Mouse (Mus musculus) CD4-positive, CD25-positive, alpha-beta regulatory T cell, adult 2 months (primary cell): ENCODE measurements around the gene Plcb3.
A peak's percentile ranks its signal among the peaks of the same experiment; 100 is the strongest.
"Not testable (repeated sequence)": the region's sequence is repeated elsewhere in the genome, so short reads cannot be mapped to it uniquely, and the experiment has no call there.

Experiments
- DNase-seq: peaks from one replicate; pipeline ENCODE4 v3.0.0-alpha.2; 2012; ENCODE audit warnings: low read depth, low spot score

The Plcb3 gene

GRCm38 (mm10) chr19:6991166-6991565 lies 14.9 kb upstream of the Plcb3 start:
- not testable (repeated sequence) for DNase-seq

DNA sequence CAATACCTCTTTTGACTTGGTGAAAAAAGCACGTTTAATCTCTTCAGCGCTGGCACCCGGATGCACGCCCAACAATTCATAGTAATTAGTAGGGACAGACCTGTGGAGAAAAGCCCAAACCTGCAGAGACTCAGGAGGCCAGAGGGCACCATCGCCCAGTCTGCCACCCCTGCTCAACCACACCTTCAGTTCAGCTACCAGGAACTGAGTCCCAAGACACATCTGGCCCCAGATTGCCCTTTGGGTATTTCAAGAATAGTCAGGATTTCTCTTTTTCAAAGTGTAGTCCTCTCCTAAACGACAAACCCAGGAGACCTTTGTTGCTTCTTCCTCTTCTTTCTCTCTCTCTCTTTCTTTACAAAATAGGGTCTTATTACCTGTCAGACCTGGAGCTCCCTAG lies 14.4 kb upstream of the Plcb3 start:
- no peak for DNase-seq

- DNase-seq, result no peak
These were observed 13.0 kb upstream of the Plcb3 start for GRCm38 (mm10) chr19:6989251-6989650.

DNA sequence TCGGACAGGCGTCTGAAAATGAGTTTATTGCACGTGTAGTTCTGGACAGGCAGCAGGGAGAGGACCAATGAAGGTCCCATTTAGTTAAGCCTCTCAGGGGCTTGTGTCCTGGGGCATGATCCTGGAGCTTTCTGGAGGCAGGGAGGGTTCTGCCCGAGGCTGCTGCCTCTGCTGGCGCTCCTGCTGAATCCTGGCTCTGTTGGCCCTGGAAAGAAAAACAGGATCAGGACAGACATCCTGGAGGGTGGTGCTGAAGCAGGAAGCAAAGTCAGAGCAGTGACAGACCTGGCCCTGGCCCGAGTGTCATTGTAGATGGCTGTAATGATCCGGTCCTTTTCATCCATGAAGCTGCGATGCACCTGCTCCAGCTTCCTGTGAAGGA lies 11.6 kb upstream of the Plcb3 start:
- DNase-seq, result no peak

DNA sequence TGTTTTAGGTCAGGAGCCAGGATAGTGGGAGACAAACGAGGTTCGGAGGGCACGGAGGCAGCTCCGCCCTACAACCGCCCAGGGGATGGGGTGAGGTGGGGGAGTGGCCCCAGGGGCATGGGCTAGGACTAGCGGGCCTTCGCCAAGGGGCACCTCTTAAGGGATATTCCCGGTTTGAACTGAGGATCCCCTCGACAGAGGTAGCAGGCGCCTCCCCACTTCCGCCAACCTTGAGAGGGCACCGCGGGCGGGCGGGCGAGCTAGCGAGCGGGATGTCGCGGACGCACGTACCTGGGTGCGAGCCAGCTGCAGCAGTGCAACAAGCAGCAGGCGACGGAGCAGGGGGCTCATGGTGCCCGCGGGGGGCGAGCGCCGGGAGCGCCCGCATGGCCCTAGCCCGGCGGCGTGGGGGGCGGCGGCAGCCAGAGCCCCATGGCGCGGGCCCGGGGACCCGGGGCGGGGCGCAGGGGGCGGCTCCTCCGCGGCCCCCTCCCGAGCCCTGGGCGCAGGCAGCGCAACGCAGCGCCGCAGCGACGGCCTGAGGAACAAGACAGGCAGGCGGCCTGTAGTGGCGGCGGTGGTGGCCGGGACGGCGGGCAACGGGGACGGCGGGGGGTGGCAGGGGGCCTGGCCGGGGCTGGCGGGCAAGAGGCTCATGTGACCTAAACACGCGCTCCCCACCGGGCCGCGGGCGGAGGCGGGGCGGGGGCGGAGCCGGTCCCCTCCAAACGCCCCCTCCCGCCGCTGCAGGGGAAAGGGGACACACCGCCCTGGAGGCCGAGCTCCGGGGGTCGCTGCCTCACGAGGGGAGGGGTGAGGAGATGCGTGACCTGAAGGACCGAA lies 11.0 kb upstream of the Plcb3 start, which contains the start of gene Vegfb:
Gene Vegfb (minus strand): TSS at position 591 of the 843 bp plus-strand sequence.
- DNase-seq, result peak; percentile 65

DNA sequence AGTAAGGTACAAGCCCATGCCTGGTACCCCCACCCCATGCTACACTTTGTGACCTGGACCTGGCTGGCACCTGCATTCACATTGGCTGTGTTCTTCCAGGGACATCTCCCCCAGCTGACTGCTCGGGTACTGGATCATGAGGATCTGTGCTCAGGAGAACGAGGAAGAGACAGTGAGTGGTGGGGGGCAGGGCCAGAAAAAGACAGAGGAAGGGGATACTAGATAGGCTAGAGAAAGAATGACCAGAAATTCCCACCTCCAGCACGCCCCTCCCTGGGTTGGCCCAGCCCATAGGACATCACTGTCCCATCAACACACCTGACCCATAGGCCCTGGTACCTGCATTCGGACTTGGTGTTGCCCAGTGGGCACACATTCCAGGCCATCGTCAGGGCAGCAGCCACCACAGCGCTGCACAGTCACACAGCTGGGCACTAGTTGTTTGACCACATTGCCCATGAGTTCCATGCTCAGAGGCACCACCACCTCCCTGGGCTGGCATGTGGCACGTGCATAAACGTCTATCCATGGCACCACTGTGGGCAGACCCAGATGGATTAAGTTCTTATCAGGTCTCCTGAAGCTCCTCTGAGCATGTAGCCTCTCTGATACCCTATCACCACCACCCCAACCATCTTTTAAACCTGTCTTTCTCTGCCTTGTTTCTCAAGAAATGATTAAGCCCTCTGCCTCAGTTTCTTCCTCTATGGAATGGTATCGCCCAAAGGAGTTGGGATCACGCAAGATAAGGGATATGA lies 9.9 kb upstream of the Plcb3 start:
- no peak for DNase-seq

DNA sequence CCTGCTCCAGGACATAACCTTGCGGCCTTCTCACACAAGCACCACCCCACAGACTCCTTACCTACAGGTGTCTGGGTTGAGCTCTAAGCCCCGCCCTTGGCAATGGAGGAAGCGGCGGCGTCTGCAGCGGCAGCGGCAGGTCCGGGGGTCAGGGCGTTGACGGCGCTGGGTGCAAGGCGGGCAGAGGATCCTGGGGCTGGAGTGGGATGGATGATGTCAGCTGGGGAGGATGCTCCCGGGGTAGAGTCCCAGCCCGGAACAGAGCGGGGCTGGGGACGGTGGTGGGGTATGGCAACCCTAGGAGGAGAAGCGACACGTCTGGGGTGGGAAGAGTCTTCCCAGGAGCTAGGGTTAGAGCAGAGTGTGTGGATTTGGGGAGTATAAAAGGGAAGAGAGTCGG lies 9.0 kb upstream of the Plcb3 start:
- DNase-seq, result no peak

- DNase-seq, result no peak
These were observed 7.4 kb upstream of the Plcb3 start for GRCm38 (mm10) chr19:6983621-6984020.

- no peak for DNase-seq
These were observed 5.2 kb upstream of the Plcb3 start for GRCm38 (mm10) chr19:6981465-6981864.

DNA sequence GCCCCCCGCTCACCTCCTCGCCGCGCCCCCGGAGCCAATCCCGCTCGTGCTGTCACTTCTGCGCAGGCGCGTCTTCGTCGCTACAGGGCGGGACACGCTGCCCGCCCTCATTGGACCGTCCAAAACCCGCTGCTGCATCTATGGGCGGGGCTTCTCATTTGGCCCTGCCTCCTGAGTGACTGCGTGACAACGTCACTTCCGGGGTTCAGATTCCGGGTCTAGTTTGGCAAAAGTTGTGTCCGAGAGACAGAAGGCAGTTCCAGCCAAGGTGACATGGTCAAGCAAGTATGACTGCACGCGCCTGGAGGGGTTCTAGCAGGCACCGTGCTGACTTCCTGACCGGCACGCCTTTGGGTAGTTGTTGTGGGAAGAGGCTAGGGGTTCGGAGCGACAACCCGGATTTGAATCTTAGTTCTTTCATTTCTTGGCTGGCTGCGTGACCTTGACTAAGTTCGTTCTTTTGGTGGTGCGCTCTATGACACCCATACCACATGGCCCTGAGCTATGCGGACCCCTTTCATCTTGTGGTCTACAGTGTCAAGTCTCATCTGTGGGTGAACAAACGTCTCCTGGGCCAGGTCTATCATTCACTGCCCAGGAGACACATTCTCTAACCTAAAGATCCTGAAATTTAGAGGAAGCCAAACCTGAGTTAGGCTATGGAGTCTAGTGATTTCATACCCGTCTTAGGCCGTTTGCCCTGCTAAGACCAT lies 4.3 kb upstream of the Plcb3 start, which contains the start of gene Fkbp2:
Gene Fkbp2 (minus strand): TSS at position 121 of the 713 bp plus-strand sequence.
- DNase-seq, result peak; percentile 99

- peak; percentile 99 for DNase-seq
These were observed 3.5 kb upstream of the Plcb3 start for GRCm38 (mm10) chr19:6979486-6980380.

DNA sequence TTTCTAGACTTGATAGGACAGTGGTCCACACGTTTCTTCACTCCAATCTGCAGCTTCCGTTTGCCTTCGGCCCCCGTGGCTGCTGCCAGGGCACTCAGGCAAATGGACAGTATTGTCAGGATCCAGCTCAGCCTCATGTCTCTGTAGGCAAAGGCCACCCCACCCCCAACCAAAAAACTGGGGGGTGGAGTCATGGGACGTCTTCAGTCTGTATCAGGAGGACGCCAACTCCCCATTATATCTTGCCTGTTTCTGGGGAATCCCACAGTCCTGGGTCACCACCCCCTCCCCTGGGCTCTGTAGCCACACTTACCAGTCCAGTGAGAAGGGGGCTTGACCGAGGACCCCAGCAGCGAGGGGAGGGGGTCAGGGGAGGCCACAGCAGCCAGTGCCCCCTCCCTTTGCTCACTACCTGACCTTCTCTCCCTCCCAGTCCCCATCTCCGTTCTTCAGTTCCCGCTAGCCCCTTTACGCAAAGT lies 2.8 kb upstream of the Plcb3 start:
- DNase-seq, result peak; percentile 62

- DNase-seq, result no peak
These were observed 2.3 kb upstream of the Plcb3 start for GRCm38 (mm10) chr19:6978639-6978974.

- DNase-seq, result no peak
These were observed 1.7 kb upstream of the Plcb3 start for GRCm38 (mm10) chr19:6977759-6978638.

- peak; percentile 86 for DNase-seq
These were observed 1.8 kb downstream of the Plcb3 start, which contains the start of gene Ppp1r14b for GRCm38 (mm10) chr19:6974211-6975205. Gene Ppp1r14b, plus strand, starts transcription at chr19:6974968.

- no peak for DNase-seq
These were observed 2.6 kb downstream of the Plcb3 start for GRCm38 (mm10) chr19:6973581-6974190.

- DNase-seq, result no peak
These were observed 3.9 kb downstream of the Plcb3 start for GRCm38 (mm10) chr19:6972247-6972917.

- DNase-seq, result no peak
These were observed 4.6 kb downstream of the Plcb3 start for GRCm38 (mm10) chr19:6971644-6972043.
